Mouse (Mus musculus): ENCODE measurements around the gene Nt5m.

The Nt5m gene

DNA sequence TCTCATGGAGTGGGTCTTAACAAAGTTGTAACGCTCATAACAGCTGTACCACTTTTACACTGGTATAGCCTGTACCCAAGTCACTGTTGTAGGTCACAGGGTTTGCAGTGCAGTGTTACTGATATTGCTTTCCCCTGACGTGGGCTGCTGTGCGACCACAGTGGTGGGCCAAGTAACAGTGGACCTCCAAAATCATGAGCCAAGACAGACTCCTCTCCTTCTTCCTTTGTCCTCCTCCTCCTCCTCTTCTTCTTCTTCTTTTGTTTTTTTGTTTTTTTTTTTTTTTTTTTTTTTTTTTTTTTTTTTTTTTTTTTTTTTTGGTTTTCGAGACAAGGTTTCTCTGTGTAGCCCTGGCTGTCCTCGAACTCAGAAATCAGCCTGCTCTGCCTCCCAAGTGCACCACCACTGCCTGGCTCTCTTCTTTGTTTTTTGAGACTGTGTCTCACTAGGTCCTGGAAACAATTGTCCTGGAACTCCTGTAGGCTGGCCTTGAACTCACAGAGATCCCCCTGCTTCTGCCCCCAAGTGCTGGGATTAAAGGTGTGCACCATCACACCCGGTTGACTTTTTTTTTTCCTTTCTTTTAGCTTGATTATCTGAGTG lies 67.4 kb downstream of the Nt5m start:
- no peak for DNase-seq

DNA sequence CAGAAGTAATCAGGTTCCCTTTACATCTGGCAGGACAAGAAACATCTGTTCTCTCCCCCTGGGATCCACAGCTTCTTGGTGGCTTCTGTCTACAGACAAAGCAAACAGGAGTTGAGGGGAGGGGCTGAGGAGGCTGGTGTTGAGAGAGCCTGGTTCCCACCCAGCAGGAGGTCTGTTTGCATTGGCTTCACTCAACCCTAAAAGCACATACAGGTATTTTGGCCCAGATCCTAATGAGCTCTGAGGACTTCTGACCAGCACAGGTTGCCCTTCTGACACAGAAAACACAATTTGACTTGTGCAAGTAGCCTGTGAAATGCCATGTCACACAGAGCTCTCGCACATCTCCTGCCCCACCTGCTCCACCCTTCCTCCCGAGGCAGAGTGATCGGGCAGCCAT lies 69.2 kb downstream of the Nt5m start:
- peak; percentile 64 for DNase-seq

DNA sequence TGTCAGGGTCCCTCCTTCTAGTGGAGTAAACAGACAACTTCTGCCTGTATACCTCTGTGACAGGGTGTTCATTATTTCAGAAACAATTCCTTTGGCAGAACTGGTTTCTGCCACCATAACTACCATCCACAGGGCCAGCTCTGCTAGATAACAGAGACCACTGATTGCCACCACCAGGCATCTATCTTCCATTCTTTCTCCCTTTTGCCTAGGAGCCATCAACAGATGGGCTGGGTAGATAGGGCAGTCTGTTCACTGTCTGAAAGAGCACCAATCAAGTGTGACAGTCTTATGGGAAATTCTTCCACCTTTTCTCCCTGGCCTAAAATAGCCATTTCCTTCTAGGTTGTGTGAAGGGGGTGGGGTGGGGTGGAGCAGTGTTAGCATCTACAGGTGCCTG lies 71.3 kb downstream of the Nt5m start:
- no peak for DNase-seq

DNA sequence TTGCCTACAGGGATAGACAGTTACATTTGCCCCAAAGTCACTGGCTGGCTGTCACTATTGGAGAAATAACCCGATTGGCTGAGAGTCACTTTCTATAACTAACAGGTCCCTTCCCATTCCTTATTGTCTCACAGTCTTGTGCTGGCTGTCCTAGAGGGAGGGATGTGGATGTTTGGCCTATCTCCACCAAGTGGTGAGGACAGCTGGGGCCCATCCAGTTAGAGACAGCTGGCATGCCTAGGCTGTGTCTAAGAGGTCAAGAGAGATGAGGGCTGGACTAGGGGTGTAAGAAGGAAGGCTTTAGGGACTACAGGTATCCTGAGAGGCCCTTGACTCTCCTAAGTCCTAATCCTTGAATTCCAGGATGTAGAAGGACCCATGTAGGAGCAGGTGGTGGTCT lies 72.3 kb downstream of the Nt5m start:
- DNase-seq: no peak

DNA sequence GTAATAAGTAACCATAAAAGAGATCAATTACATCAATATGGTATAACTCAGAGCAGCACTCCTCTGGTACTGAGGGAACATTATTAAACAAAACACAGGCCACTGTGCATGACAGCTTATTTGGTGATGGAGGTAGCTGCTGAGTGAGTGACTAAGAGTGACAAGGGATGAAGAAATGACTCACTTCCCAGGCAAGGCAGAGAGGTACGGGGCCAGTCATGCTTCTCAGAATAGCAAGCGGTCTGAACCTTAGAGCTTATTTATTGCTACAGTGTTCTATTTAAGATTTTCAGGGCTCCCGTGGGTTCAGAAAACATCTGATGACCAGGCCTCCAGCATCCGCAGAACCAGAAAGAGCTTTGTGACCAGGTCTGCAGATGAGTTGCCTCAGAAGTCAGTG lies 74.5 kb downstream of the Nt5m start:
- no peak for DNase-seq

DNA sequence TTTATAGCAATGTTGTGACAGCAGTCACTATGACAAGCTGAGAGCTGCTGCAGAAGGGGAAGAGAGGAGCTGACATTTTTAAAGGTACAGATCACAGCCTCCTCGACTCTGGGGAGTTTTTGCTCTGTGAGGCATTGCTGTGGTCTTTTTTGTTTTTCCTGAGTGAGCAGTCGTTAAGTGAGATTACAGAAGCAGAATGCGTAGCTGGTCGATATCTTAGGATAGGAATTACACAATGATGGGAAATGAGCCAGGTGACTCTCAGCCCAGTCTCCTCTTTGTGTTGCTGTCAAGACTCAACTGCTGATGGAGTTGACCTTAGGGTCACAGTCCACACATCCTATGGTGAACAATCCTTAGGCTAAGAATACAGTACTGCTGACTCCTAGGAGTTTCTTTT lies 78.8 kb downstream of the Nt5m start:
- peak; percentile 71 for DNase-seq

DNA sequence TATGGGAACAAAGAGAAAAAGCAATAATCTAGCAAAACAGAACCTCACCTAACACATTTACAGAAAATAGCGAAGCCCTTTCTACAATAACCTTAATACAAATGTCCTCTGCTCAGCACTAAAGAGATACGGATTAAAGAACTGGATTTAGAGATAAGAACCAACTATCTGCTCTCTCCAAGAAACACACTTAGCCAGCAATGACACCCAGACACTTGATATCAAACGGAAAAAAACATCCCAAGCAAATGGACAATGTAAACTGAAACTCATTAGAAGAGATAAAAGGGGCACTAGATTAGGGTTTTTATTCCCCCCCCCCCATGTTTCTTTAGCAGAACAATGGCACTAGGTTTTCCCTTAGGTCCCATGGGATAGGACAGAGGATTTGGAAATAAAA lies 80.2 kb downstream of the Nt5m start:
- no peak for DNase-seq

DNA sequence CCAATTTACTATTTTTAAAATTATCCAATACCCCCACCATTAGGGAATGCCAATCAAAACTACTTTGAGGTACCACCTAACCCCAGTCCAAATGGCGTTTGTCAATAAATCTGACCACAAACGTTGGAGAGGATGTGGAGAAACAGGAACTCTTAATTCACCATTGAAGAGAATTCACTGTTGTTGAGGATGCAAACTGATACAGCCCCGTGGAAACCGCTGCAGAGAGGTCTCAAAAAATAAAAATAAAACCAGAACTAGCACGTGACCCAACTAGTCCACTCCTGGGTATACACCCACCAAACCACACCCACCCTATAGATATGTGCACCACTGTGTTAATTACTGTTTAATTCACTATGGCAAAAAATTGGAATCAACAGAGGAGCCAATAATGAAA lies 81.1 kb downstream of the Nt5m start:
- no peak for DNase-seq

DNA sequence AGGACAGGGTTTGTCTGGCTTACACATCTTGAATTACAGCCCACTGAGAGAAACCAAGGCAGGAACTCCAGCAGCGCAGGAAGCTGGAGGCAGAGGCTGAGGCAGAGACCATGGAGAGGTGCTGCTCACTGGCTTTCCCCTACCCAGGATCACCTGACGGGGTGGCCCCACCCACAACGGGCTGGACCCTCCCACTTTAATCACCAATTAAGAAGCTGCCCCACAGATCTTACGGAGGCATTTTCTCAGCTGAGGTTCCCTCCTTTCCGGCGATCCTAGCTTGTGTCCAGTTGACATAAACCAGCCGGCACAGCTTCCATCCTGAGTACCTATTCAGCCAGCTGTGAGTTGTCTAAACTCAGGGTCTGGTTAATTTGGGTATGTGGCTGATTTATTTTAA lies 82.0 kb downstream of the Nt5m start:
- DNase-seq: peak; percentile 80

DNA sequence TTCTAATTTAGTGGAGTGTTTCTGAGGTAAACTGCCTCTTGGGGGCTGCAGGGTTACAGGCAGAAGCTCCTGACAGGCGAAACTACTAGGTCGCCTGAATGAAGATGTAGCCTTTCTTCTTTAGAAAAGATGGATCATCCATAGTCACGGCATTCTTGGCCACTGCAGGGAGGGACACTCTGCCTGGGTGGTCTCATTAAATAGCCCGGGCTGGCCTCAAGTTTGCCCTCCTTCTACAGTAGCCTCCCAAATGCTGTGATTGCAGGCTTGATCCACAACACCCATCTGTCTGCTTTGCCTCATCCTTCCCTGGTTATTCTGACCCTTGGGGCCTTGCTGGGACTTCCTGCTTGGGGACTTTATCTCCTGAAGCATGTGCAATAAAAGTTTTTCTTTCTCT lies 90.8 kb downstream of the Nt5m start:
- no peak for DNase-seq

Measured in kidney, postnatal 14 days (tissue).